Mouse (Mus musculus) forebrain, postnatal 0 days (tissue): ENCODE results near the gene Bcar1. TPM values are rescaled to one million over a fixed set of nuclear protein-coding genes. Genes with fewer than 3 reads are reported as not detected.

Experiments used
- ATAC-seq: fragments of 200-750 bp; cut with Nextera tagmentation; 2 replicates; pipeline ENCODE4 v1.8.0; 2017; ENCODE audit warnings: mild to moderate bottlenecking, moderate library complexity
- DNase-seq: peaks from one replicate; pipeline ENCODE4 v3.0.0-alpha.2; 2015
- H3K27ac ChIP-seq: fragments of 300-500 bp; sonication (generic); 2 replicates; pipeline ENCODE4 v1.5.1; 2014; ENCODE audit warnings: low read depth, mild to moderate bottlenecking, antibody characterized with exemption, low read length, moderate library complexity, mixed read lengths
- H3K27me3 ChIP-seq: fragments of 300-500 bp; sonication (generic); 2 replicates; pipeline ENCODE4 v1.6.1; 2014; ENCODE audit warnings: mild to moderate bottlenecking, low read length, mixed read lengths; ENCODE audit not compliant: insufficient read depth
- H3K36me3 ChIP-seq: fragments of 300-500 bp; sonication (generic); 2 replicates; pipeline ENCODE4 v1.6.1; 2014; ENCODE audit warnings: mild to moderate bottlenecking, moderate library complexity; ENCODE audit not compliant: insufficient read depth
- H3K4me1 ChIP-seq: fragments of 300-500 bp; sonication (generic); 2 replicates; pipeline ENCODE4 v1.6.1; 2014; ENCODE audit warnings: antibody characterized with exemption; ENCODE audit not compliant: insufficient read depth
- H3K4me2 ChIP-seq: fragments of 300-500 bp; sonication (generic); 2 replicates; pipeline ENCODE4 v1.6.1; 2014; ENCODE audit warnings: low read depth, mild to moderate bottlenecking, moderate library complexity
- H3K4me3 ChIP-seq: fragments of 300-500 bp; sonication (generic); 2 replicates; pipeline ENCODE4 v1.5.1; 2014; ENCODE audit warnings: low read depth, low read length, mixed read lengths
- H3K9ac ChIP-seq: fragments of 300-500 bp; sonication (generic); 2 replicates; pipeline ENCODE4 v1.6.1; 2014; ENCODE audit warnings: mild to moderate bottlenecking
- H3K9me3 ChIP-seq: fragments of 300-500 bp; sonication (generic); 2 replicates; pipeline ENCODE4 v1.6.1; 2016; ENCODE audit warnings: low read length
- CTCF ChIP-seq: sonication (generic); IDR thresholded peaks from 2 replicates; pipeline ENCODE4 v1.5.1; 2016; ENCODE audit warnings: antibody characterized with exemption, control low read depth, low read depth
- WGBS: fragments of 180-500 bp; shearing (Covaris S2); extraction: QIAGEN DNeasy Blood & Tissue Kit; methylation state at CpG from one replicate; pipeline ENCODE4 v1.1.7; 2014; 5-methylcytosine and 5-hydroxymethylcytosine counted together
- polyA plus RNA-seq: library from polyadenylated mRNA; unstranded; fragments of >200 nt; fragmentation: Nextera tagmentation; extraction: Ambion mirVana; gene quantifications from 2 replicates; pipeline ENCODE4 v1.2.1, GENCODE M21; 2015
- total RNA-seq: library from RNA; depleted of rRNA; stranded (reverse); fragments of >200 nt; gene quantifications from 2 replicates; pipeline ENCODE4 v1.2.3, GENCODE M21; 2014

The Bcar1 gene
- total and polyA plus RNA-seq, 2 experiments from 2014 or later = 43.4 to 60.3 TPM

- Histone ChIP-seq H3K36me3 (peaks cover 8% of the 10 kb centered on the region; the same call in 1 of the 2 replicates), H3K4me3 (no peak overlapping the region), H3K9me3 (no peaks in the 10 kb centered on the region), H3K9ac (no peak overlapping the region), H3K27ac (no peak overlapping the region), H3K4me1 (peaks cover 4% of the 10 kb centered on the region; the same call in 1 of the 2 replicates), H3K4me2 (no peak overlapping the region), H3K27me3 (no peaks in the 10 kb centered on the region)
- peak; percentile 31; the same call in 1 of the 2 replicates for TF ChIP-seq CTCF
- WGBS = 28% methylated on average over 7 of the region's 7 CpGs
- DNase-seq (peak; percentile 34), ATAC-seq (peak; percentile 82)
Observed at GRCm38 (mm10) chr8:111778801-111779200, 35.2 kb upstream of the Bcar1 start.

GRCm38 (mm10) chr8:111776492-111776891 lies 32.9 kb upstream of the Bcar1 start:
- ATAC-seq = no peak
- 94% methylated on average over 4 of the region's 4 CpGs for WGBS

GRCm38 (mm10) chr8:111775766-111776165 lies 32.2 kb upstream of the Bcar1 start:
- WGBS = 93% methylated on average over 6 of the region's 6 CpGs
- no peak overlapping the region for H3K4me2 ChIP-seq
- H3K9me3 ChIP-seq = no peaks in the 10 kb centered on the region
- H3K4me1 ChIP-seq = peaks cover 4% of the 10 kb centered on the region; the same call in 1 of the 2 replicates
- DNase-seq (no peak), ATAC-seq (no peak)
- no peak for TF ChIP-seq CTCF
- H3K27me3 ChIP-seq = no peaks in the 10 kb centered on the region
- H3K27ac ChIP-seq = no peak overlapping the region
- H3K36me3 ChIP-seq = peaks cover 8% of the 10 kb centered on the region; the same call in 1 of the 2 replicates
- no peak overlapping the region for H3K9ac ChIP-seq
- H3K4me3 ChIP-seq = no peak overlapping the region

More at GRCm38 (mm10) chr8:111776492-111776891, 32.9 kb upstream of the Bcar1 start:
- Histone ChIP-seq H3K9ac (no peak overlapping the region), H3K9me3 (no peaks in the 10 kb centered on the region), H3K4me2 (no peak overlapping the region), H3K4me1 (peaks cover 4% of the 10 kb centered on the region; the same call in 1 of the 2 replicates), H3K27ac (no peak overlapping the region), H3K4me3 (no peak overlapping the region), H3K27me3 (no peaks in the 10 kb centered on the region), H3K36me3 (peaks cover 8% of the 10 kb centered on the region; the same call in 1 of the 2 replicates)
- no peak for DNase-seq
- no peak for TF ChIP-seq CTCF

GRCm38 (mm10) chr8:111773476-111773875 lies 29.9 kb upstream of the Bcar1 start:
- DNase-seq (no peak), ATAC-seq (no peak)
- H3K4me3 ChIP-seq = no peak overlapping the region
- 89% methylated on average over 5 of the region's 5 CpGs for WGBS
- no peaks in the 10 kb centered on the region for H3K9me3 ChIP-seq
- TF ChIP-seq CTCF = no peak
- no peak overlapping the region for H3K4me2 ChIP-seq
- H3K9ac ChIP-seq = no peak overlapping the region
- no peaks in the 10 kb centered on the region for H3K4me1 ChIP-seq
- peaks cover 7% of the 10 kb centered on the region; the same call in 1 of the 2 replicates for H3K36me3 ChIP-seq
- H3K27me3 ChIP-seq = no peaks in the 10 kb centered on the region
- H3K27ac ChIP-seq = no peak overlapping the region

GRCm38 (mm10) chr8:111773057-111773456 lies 29.4 kb upstream of the Bcar1 start:
- no peaks in the 10 kb centered on the region for H3K4me1 ChIP-seq
- DNase-seq (no peak), ATAC-seq (no peak)
- WGBS = 87% methylated on average over 7 of the region's 7 CpGs
- peaks cover 4% of the 10 kb centered on the region for H3K36me3 ChIP-seq
- H3K27me3 ChIP-seq = no peaks in the 10 kb centered on the region
- H3K4me2 ChIP-seq = no peak overlapping the region
- H3K27ac ChIP-seq = no peak overlapping the region
- no peak for TF ChIP-seq CTCF
- H3K9ac ChIP-seq = no peak overlapping the region
- no peak overlapping the region for H3K4me3 ChIP-seq
- no peaks in the 10 kb centered on the region for H3K9me3 ChIP-seq

- Histone ChIP-seq H3K27me3 (no peaks in the 10 kb centered on the region), H3K27ac (no peak overlapping the region), H3K4me3 (no peak overlapping the region), H3K36me3 (peaks cover 11% of the 10 kb centered on the region), H3K9me3 (no peaks in the 10 kb centered on the region), H3K4me1 (no peaks in the 10 kb centered on the region), H3K9ac (no peak overlapping the region), H3K4me2 (no peak overlapping the region)
- WGBS = 93% methylated on average over 9 of the region's 9 CpGs
- ATAC-seq = no peak
- no peak for TF ChIP-seq CTCF
- no peak for DNase-seq
Observed at GRCm38 (mm10) chr8:111772083-111772482, 28.5 kb upstream of the Bcar1 start.

- WGBS = 86% methylated on average over 6 of the region's 6 CpGs
- H3K4me2 ChIP-seq = no peak overlapping the region
- no peak overlapping the region for H3K4me3 ChIP-seq
- ATAC-seq = no peak
- no peak for TF ChIP-seq CTCF
- no peaks in the 10 kb centered on the region for H3K4me1 ChIP-seq
- H3K9ac ChIP-seq = no peak overlapping the region
- H3K27ac ChIP-seq = no peak overlapping the region
- no peaks in the 10 kb centered on the region for H3K9me3 ChIP-seq
- H3K27me3 ChIP-seq = no peaks in the 10 kb centered on the region
- H3K36me3 ChIP-seq = peaks cover 15% of the 10 kb centered on the region
- DNase-seq = no peak
Observed at GRCm38 (mm10) chr8:111771625-111772020, 28.0 kb upstream of the Bcar1 start.
